Mouse (Mus musculus): ENCODE measurements around the gene Lrsam1. TPM values are rescaled to one million over a fixed set of nuclear protein-coding genes. Genes with fewer than 3 reads are reported as not detected.

Lrsam1 gene
- total RNA-seq, 2 experiments from 2014 or later = 20.0 to 22.0 TPM

Other genes starting within 250 kb of the Lrsam1 start
- gene Cdk9, start 248.5 kb downstream of the Lrsam1 start, total RNA-seq (2021) = 10 to 100 TPM; 49.3 to 55.2 TPM
- gene Sh2d3c, start 240.6 kb downstream of the Lrsam1 start, total RNA-seq (2021) = 10 to 100 TPM; 18.4 TPM
- not detected for gene 6330409D20Rik, start 220.6 kb downstream of the Lrsam1 start, total RNA-seq (2021)
- gene Tor2a, start 204.4 kb downstream of the Lrsam1 start, total RNA-seq (2021) = 10 to 100 TPM; 17.8 to 22.4 TPM
- gene Ttc16, start 186.0 kb downstream of the Lrsam1 start, total RNA-seq (2021) = not detected
- gene Ptrh1, start 185.8 kb downstream of the Lrsam1 start, total RNA-seq (2021) = 1 to 10 TPM; 2.0 to 3.2 TPM
- not detected for gene Cfap157, start 177.2 kb downstream of the Lrsam1 start, total RNA-seq (2021)
- 10 to 100 TPM; 16.3 to 16.9 TPM for gene Stxbp1, start 114.4 kb downstream of the Lrsam1 start, total RNA-seq (2021)
- 10 to 100 TPM; 26.8 to 27.5 TPM for gene Fam129b, start 85.5 kb downstream of the Lrsam1 start, total RNA-seq (2021)
- gene Rpl12, start 55 bp downstream of the Lrsam1 start, total RNA-seq (2021) = 100 to 1,000 TPM; 212 to 221 TPM
- 1 to 10 TPM; 8.8 to 9.7 TPM for gene Slc2a8, start 20.5 kb upstream of the Lrsam1 start, total RNA-seq (2021)
- 1 to 10 TPM; 7.5 to 8.4 TPM for gene Garnl3, start 170.0 kb upstream of the Lrsam1 start, total RNA-seq (2021)